Mouse (Mus musculus): ENCODE measurements at regions not wholly inside any gene's neighbourhood (a gene's known extent, or its start where the extent isn't known, plus 50 kb on each side); places are given as distances from the start of the nearest gene placed in this dataset.

DNA sequence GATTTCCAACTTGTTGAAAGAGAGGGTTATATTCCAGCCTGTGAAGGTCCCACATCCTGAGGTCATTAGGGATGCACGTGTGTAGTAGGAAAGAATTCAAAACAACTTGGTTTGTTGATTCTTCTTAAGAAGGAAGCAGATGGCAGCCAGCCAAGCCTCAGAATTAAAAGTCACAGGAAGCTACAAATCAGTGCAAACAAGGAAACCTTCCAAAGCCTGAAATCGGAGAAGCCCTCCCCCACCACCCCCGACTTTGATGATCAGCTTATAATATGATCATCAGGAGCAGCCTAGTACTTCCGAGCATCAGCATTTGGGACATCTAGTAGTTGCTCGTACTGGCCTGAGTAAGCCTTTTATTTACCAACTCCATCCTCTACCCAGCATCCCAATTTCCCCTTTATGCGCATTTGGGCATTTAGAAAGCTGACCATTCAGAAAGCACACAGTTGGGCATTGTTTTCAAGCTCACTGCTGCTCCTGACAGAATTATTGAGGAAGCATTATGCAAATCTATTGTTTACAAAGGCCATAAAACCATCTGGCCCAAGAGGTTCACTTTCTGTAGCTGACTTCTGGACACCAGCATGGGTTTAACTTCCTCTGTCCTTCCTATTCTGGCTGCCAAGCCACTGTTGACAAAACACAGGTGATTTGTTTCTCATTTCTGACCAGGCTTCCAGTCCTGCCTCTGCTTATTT is 59.9 kb upstream of the Ppp3ca start:
- DNase-seq (ENCODE audit: extremely low read depth) = no peak
- Histone ChIP-seq H3K36me3 (replicated peaks in 1 of 2; ENCODE audit: control insufficient read depth in 1 of 2, insufficient read depth in 1 of 2, low read length in 1 of 2) (no peaks in the 10 kb centered on the region), H3K4me3 (replicated peaks in 1 of 3; ENCODE audit: low read depth in 2 of 3, low read length in 2 of 3, poor library complexity in 1 of 3) (no peak overlapping the region), H3K9ac (ENCODE audit: insufficient read depth, low read depth) (no peak overlapping the region), H3K4me2 (ENCODE audit: insufficient read depth, low read depth, poor library complexity, severe bottlenecking) (no peak overlapping the region), H3K79me2 (replicated peaks; ENCODE audit: control insufficient read depth, extremely low read depth, insufficient read depth, poor library complexity, severe bottlenecking) (no peaks in the 10 kb centered on the region), H3K9me3 (replicated peaks; ENCODE audit: low read length) (peaks cover 2% of the 10 kb centered on the region), H3K27ac (ENCODE audit: insufficient read depth, low read depth) (no peak overlapping the region), H3K27me3 (replicated peaks) (no peaks in the 10 kb centered on the region), H3K4me1 (ENCODE audit: control insufficient read depth in 1 of 2, insufficient read depth in 2 of 2) (peaks cover 0 to 5% of the 10 kb centered on the region in 2 experiments; a peak in 1 of 4 replicates)
- dilution Hi-C loops (cut with MboI; ENCODE audit: extremely low pct_ligation_motif_present, extremely low pct_unique_long_range_greater_than_20kb, low sequenced_read_pairs) = no loop called here
- in situ Hi-C loops (cut with MboI; ENCODE audit: low pct_ligation_motif_present, low pct_unique_long_range_greater_than_20kb, low sequenced_read_pairs) = no loop called here
- TF ChIP-seq UBTF (IDR thresholded peaks at IDR 0.05; ENCODE audit: low read depth, low read length) (no peak), USF2 (conservative IDR thresholded peaks at IDR 0.05; ENCODE audit: low read depth, low read length) (no peak), POLR2AphosphoS2 (IDR thresholded peaks at IDR 0.05; ENCODE audit: low read depth, low read length) (no peak), IRF4 (IDR thresholded peaks at IDR 0.05; ENCODE audit: low read depth, low read length) (no peak), NELFE (IDR thresholded peaks at IDR 0.05; ENCODE audit: low read depth, low read length) (no peak), USF1 (IDR thresholded peaks at IDR 0.05; ENCODE audit: low read depth, low read length) (no peak), GABPA (IDR thresholded peaks at IDR 0.05; ENCODE audit: insufficient replicate concordance, low read depth, low read length) (no peak), ELF1 (IDR thresholded peaks at IDR 0.05; ENCODE audit: low read depth, low read length) (no peak), TBP (conservative IDR thresholded peaks at IDR 0.05; ENCODE audit: low read depth, low read length) (no peak), MYC (IDR thresholded peaks at IDR 0.05; ENCODE audit: low read depth, low read length) (no peak), HCFC1 (IDR thresholded peaks at IDR 0.05; ENCODE audit: low read depth, low read length) (no peak), MXI1 (IDR thresholded peaks at IDR 0.05; ENCODE audit: low read depth, low read length) (no peak), MAX (IDR thresholded peaks at IDR 0.05; ENCODE audit: low read length) (no peak), CHD1 (IDR thresholded peaks at IDR 0.05; ENCODE audit: low read depth, low read length) (no peak), JUND (conservative IDR thresholded peaks at IDR 0.05; ENCODE audit: low read depth, low read length) (no peak)

DNA sequence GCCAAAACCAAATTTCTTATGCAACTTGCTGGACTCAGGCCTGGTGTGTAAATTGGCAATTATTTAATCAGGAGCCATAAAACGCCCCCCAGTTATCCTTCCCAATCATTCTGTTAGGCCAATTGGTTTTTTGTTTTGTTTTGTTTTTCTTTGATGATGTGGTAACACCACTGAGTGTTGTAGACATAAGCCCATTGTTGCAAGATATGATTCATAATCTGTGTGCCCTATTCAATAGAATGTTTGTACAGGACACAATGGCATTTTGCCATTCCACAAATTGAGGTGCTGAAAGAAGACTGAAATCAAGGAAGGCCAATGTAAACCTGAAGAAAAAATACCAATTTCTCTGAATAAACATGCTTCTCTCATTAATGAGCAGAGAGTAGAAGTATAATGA is 68.2 kb upstream of the Ppp3ca start:
- Histone ChIP-seq H3K4me1 (ENCODE audit: control insufficient read depth in 1 of 2, insufficient read depth in 2 of 2) (peaks cover 4 to 7% of the 10 kb centered on the region in 2 experiments; a peak in 2 of 4 replicates), H3K79me2 (replicated peaks; ENCODE audit: control insufficient read depth, extremely low read depth, insufficient read depth, poor library complexity, severe bottlenecking) (no peaks in the 10 kb centered on the region), H3K27ac (ENCODE audit: insufficient read depth, low read depth) (no peak overlapping the region), H3K27me3 (replicated peaks) (no peaks in the 10 kb centered on the region), H3K4me3 (replicated peaks in 1 of 3; ENCODE audit: low read depth in 2 of 3, low read length in 2 of 3, poor library complexity in 1 of 3) (no peak overlapping the region), H3K36me3 (replicated peaks in 1 of 2; ENCODE audit: control insufficient read depth in 1 of 2, insufficient read depth in 1 of 2, low read length in 1 of 2) (no peaks in the 10 kb centered on the region), H3K4me2 (ENCODE audit: insufficient read depth, low read depth, poor library complexity, severe bottlenecking) (no peak overlapping the region), H3K9me3 (replicated peaks; ENCODE audit: low read length) (peaks cover 2% of the 10 kb centered on the region), H3K9ac (ENCODE audit: insufficient read depth, low read depth) (no peak overlapping the region)
- no peak for DNase-seq (ENCODE audit: extremely low read depth)
- dilution Hi-C loops (cut with MboI; ENCODE audit: extremely low pct_ligation_motif_present, extremely low pct_unique_long_range_greater_than_20kb, low sequenced_read_pairs) (no loop called here), in situ Hi-C loops (cut with MboI; ENCODE audit: low pct_ligation_motif_present, low pct_unique_long_range_greater_than_20kb, low sequenced_read_pairs) (no loop called here)
- TF ChIP-seq MEF2A (IDR thresholded peaks at IDR 0.05; ENCODE audit: borderline replicate concordance, low read depth, low read length) = no peak
- no peak for TF ChIP-seq POLR2A (IDR thresholded peaks at IDR 0.05; ENCODE audit: low read depth, low read length)
- no peak for TF ChIP-seq MAFK (IDR thresholded peaks at IDR 0.05; ENCODE audit: insufficient replicate concordance, low read length)
- no peak for TF ChIP-seq USF1 (IDR thresholded peaks at IDR 0.05; ENCODE audit: low read depth, low read length)
- TF ChIP-seq ZNF384 (IDR thresholded peaks at IDR 0.05; ENCODE audit: low read depth, low read length) = no peak
- no peak for TF ChIP-seq GABPA (IDR thresholded peaks at IDR 0.05; ENCODE audit: insufficient replicate concordance, low read depth, low read length)
- no peak for TF ChIP-seq CTCF (conservative IDR thresholded peaks at IDR 0.05 in 1 of 2, IDR thresholded peaks at IDR 0.05 in 1 of 2; ENCODE audit: low read depth in 2 of 2, low read length in 2 of 2)

Measured in CH12.LX (cell line).